Mouse (Mus musculus) right cerebral cortex, postnatal 36 days (tissue): ENCODE measurements around the gene Dnajc19.

Source experiments
- DNase-seq, 2 experiments: peaks; one replicate each; pipeline ENCODE4 v3.0.0; 2022; ENCODE audit warnings: low spot score in 2 of 2, mixed read lengths in 1 of 2

Dnajc19 gene

DNA sequence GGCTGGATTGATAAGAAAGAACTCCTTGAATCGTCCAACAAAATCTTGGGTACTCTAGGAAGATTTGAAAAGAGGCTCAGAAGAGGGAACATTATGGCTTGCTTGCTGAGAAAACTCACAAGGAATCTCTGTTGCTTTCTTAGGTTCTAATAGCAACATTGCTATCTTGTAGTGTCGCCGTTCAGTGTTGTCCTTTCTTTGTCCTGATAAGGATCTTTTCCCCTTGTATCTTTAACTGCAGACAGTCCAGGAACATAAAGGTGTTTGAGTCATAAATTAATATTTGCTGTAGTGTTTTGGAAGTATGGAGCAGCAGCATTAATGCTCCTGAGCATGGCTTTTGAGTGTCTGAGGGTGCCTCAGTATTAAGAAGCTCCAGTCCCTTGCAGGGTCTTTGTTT lies 50.5 kb downstream of the Dnajc19 start:
- DNase-seq = no peak

DNA sequence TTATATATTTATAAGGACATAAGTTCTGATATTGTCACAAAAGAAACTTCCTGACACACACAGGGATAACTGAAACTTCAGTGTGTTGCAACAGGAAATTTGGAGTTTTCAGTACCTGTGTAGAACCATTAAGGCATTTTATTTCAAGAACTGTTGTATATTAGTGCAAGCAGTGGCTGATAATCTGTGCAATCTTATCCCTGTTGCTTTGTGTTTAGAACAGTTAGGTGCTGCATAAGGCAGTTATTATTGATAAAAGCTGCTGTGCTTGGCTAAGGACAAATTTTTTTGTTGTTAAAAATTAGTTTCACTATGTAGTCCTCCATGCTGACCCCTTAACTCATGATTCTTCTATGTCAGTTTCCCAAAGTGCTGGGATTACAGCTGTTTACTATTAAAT lies 52.2 kb downstream of the Dnajc19 start:
- DNase-seq = no peak

DNA sequence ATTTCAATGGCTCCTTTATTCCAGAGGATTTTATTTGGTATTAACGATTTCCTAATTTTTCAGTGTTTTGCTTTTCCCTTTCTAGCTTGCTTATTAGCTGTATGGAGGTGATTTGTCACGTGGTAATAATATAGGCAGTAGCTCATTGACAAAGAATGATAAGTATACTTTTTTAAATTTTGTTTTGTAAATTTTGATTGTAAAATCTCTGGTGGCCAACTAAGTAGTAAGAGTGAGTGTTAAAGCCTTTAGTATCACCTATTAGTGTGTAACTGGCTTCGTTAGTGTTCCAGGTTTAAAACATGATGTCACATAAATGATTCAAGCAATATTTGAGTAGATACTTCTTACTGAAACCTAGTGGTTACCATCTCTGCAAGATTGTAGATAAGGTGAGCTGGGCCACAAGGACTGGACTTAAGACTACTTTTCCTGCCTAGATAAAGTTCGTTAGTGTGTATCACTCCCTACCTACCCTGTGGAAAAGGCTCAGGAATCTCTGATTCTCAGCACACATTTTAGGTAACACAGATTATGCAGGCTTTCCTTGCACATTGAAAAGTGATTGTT lies 59.8 kb downstream of the Dnajc19 start:
- DNase-seq = no peak

DNA sequence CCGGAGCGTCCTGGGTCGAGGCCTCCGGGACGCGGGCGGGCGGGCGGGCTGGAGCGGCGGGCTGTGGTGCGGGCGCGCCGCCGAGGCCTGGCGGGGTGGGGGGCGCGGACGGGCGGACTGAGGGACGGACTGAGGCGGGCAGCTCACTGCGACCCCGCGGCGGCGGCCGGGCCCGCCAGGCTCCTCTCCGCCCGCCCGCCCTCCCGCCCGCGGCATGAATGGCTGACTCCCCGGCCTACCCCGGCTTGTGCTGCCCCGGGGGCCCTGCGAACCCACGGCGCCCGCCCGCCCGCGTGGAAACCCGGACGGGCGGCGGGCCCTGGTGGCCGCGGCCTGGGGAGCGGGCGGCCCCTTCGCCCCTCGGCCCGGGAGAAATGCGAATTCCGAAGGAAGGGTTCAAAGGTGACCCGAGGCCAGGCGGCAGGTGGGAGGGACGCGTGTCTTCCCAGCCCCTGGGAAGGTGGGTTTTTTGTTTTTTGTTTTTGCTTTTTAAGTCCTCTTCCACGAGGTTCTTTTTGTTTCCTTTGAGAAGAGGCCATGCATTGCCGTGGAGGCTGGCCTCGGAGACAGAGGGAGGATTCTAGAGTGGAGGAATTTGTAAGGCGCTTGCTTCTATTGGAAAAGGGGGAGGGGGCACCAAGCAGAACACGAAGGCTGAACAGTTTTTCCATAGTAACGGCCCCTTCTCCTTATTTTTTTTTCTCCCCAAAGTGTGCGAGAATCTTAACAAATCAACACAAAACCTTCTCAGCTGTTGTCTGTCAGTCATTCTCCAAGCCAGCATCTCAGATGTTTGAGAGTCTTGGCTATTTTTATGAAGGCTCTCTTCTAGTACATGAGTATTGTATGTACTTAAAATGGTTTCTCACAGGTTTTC lies 60.5 kb downstream of the Dnajc19 start:
- DNase-seq = no peak

DNA sequence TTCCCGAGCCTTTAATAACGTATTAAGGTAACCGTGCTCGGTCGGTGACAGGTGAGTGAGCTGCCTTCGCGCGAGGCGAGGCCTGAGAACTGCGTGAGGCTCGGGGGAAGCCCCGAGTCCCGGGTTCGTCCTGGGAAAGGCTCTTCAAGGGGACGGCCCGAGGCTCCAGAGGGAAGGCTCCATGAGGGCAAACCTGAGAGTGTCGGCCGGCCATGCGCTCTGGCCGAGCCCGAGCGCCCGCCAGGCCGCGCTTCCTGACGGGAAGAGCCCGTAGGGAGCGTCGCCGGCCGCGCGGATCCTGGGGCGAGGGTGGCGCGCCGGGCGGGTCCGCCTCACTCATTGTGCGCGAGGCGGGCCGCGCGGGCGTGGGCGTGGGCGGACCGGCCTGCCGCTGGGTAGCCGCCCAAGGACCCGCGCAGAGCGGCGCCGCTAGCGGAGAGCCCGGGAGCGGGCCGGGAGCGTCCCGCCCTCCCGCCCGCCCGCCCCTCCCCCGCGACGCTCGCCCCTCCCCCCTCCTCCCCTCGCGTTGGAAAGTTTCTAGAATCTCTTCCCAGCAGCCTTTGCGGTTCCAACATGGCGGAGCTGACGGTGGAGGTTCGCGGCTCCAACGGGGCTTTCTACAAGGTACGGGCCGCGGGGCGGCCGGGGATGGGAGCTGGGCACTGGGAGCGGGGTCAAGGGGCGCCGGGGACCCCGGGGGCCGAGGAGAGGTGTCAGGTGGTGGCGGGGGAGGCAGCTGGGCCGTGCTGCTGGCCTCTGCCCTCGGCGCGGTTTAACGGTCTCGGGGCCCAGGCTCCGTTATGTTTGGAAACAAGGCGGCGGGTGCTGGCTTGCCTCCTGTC lies 61.4 kb downstream of the Dnajc19 start, which contains the start of gene Fxr1:
Fxr1 (plus strand) TSS at position 404 of the 842 bp plus-strand sequence.
- DNase-seq = peak; percentile 75 to 76

DNA sequence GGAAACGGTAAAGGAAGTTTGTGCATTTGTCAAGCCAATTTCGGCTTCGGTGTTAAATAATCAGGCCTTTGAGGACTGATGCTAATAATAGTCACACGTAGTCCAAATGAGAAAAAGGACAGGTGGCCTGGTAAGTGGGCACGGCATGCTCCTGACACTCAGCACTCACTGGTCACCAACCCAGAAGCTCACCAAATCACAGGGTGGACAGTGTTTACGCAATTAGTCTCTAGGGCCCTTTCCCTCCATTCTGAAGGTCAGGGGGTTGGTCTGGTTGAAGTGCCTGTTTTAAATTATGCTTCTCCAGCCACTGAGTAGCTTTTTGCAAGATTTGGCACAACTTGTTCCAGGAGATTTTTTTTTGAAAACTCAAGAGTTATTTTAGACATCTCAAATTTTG lies 72.9 kb downstream of the Dnajc19 start:
- DNase-seq = no peak

DNA sequence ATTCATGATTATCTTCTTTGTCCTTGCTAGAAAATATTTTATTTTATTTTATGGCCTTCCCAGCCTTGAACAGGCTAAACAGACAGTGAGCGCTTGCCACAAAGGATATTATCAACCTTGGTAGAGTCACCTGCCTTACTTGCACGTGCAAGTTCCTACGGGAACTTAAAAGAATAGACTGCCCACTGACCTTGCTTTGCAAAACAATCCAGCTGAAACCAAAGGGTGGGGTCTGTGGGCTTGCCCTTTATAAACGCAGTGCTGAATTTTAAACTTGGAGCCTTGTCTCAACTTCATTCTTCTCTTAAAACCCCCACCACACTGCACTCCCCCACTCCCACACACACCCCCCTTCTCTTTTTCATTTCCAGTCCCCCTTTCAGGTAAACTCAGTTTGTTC lies 73.5 kb downstream of the Dnajc19 start:
- DNase-seq = no peak

DNA sequence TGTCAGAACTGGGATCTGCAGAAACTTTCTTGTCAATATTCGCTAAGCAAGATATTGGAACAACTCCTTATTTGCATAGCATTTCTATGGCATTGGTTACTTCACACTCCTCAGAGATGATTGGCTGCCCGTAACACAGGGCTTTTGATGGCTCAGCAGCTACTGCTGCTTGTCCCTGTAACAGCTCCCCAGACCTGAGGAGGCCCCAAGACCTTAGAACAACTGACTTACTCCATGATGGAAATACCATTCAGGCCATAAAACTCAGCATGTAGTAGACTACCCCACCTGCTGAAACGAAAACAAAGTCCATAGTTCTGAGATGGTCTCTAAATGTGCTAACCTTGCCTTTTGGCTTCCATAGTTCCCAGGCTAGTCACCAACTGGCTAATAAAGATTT lies 74.3 kb downstream of the Dnajc19 start:
- DNase-seq = no peak

DNA sequence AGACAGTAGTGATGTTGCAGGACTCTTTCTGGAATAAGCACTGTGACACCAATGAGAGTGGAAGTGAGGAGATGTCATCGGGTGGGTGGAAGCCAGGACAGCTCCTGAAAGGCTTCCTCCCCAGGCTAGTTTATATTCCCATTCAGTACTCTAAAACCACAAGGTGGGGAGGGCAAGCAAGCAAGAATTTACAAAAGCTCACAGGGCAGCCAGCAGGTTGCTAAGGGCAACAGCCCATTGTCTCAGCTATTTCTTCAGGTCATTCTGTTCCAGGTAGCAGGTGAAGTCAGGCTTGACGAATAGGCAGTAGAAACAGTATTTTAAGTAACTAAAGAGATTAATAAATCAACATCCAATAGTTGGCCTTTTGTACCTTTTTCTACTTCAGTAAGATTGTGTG lies 74.8 kb downstream of the Dnajc19 start:
- no peak for DNase-seq
